Mouse (Mus musculus) kidney, postnatal 0 days (tissue): ENCODE measurements around the gene Selenoh. TPM values are rescaled to one million over a fixed set of nuclear protein-coding genes. Genes with fewer than 3 reads are reported as not detected.
A peak's percentile ranks its signal among the peaks of the same experiment; 100 is the strongest.

Experiments used
- ATAC-seq: fragments of 200-750 bp; cut with Nextera tagmentation; replicated peaks from 2 replicates; pipeline ENCODE4 v1.8.0; 2017; ENCODE audit warnings: low read depth, moderate number of reproducible peaks, moderate TSS enrichment, moderate library complexity; ENCODE audit not compliant: low FRiP score
- DNase-seq: peaks from one replicate; pipeline ENCODE4 v3.0.0-alpha.2; 2016; ENCODE audit warnings: low spot score
- H3K27ac ChIP-seq: fragments of 300-500 bp; sonication (generic); 2 replicates; pipeline ENCODE4 v1.5.1; 2014; ENCODE audit warnings: mild to moderate bottlenecking
- H3K27me3 ChIP-seq: fragments of 300-500 bp; sonication (generic); 2 replicates; pipeline ENCODE4 v1.6.1; 2014; ENCODE audit warnings: low read length, mixed read lengths; ENCODE audit not compliant: insufficient read depth
- H3K36me3 ChIP-seq: fragments of 300-500 bp; sonication (generic); 2 replicates; pipeline ENCODE4 v1.6.1; 2014; ENCODE audit warnings: low read length, mixed read lengths; ENCODE audit not compliant: insufficient read depth
- H3K4me1 ChIP-seq: fragments of 300-500 bp; sonication (generic); replicated peaks from 2 replicates; pipeline ENCODE4 v1.6.1; 2014; ENCODE audit warnings: antibody characterized with exemption, low read length, mixed read lengths; ENCODE audit not compliant: insufficient read depth
- H3K4me2 ChIP-seq: fragments of 300-500 bp; sonication (generic); 2 replicates; pipeline ENCODE4 v1.6.1; 2014; ENCODE audit warnings: mild to moderate bottlenecking, low read length, moderate library complexity, mixed read lengths
- H3K4me3 ChIP-seq: fragments of 300-500 bp; sonication (generic); replicated peaks from 2 replicates; pipeline ENCODE4 v1.5.1; 2014; ENCODE audit warnings: low read depth, low read length
- H3K9ac ChIP-seq: fragments of 300-500 bp; sonication (generic); 2 replicates; pipeline ENCODE4 v1.6.1; 2014; ENCODE audit warnings: low read depth, low read length
- H3K9me3 ChIP-seq: fragments of 300-500 bp; sonication (generic); replicated peaks from 2 replicates; pipeline ENCODE4 v1.6.1; 2016; ENCODE audit warnings: low read length, inconsistent platforms, mixed read lengths
- CTCF ChIP-seq: IDR thresholded peaks from 2 replicates; pipeline ENCODE4 v1.5.1; 2016; ENCODE audit warnings: antibody characterized with exemption, low read depth, mild to moderate bottlenecking, moderate library complexity
- WGBS: fragments of 180-500 bp; shearing (Covaris S2); extraction: QIAGEN DNeasy Blood & Tissue Kit; methylation state at CpG from one replicate; pipeline ENCODE4 v1.1.7; 2014; 5-methylcytosine and 5-hydroxymethylcytosine counted together
- polyA plus RNA-seq: library from polyadenylated mRNA; unstranded; fragments of >200 nt; fragmentation: Nextera tagmentation; extraction: Ambion mirVana; gene quantifications from 2 replicates; pipeline ENCODE4 v1.2.1, GENCODE M21; 2015

Selenoh gene
- polyA plus RNA-seq, 1 experiment from 2014 or later: 244 TPM

- H3K4me1 ChIP-seq: peaks cover 72% of the 10 kb centered on the region
- H3K36me3 ChIP-seq: no peaks in the 10 kb centered on the region
- H3K27me3 ChIP-seq: no peaks in the 10 kb centered on the region
- WGBS: 0% methylated on average over 2 of the region's 2 CpGs
- H3K4me3 ChIP-seq: no peak overlapping the region
- TF ChIP-seq CTCF: no peak
- H3K4me2 ChIP-seq: peak overlapping the region; percentile 48
- H3K9ac ChIP-seq: no peak overlapping the region
- no peaks in the 10 kb centered on the region for H3K9me3 ChIP-seq
- ATAC-seq: peak; percentile 93
- DNase-seq: peak; percentile 99
- peak overlapping the region; percentile 96 for H3K27ac ChIP-seq
Measured at GRCm38 (mm10) chr2:84635611-84636010, 35.0 kb downstream of the Selenoh start.

- 25% methylated on average over 4 of the region's 4 CpGs for WGBS
- no peak overlapping the region for H3K4me3 ChIP-seq
- DNase-seq: peak; percentile 38
Measured at GRCm38 (mm10) chr2:84634934-84635482, 35.6 kb downstream of the Selenoh start.

GRCm38 (mm10) chr2:84634006-84634405 lies 36.6 kb downstream of the Selenoh start:
- peak overlapping the region; percentile 1; the same call in 1 of the 2 replicates for H3K4me2 ChIP-seq
- H3K27me3 ChIP-seq: no peaks in the 10 kb centered on the region
- H3K9me3 ChIP-seq: no peaks in the 10 kb centered on the region
- H3K9ac ChIP-seq: no peak overlapping the region
- WGBS: 53% methylated on average over 4 of the region's 4 CpGs
- no peak for ATAC-seq
- no peak overlapping the region for H3K4me3 ChIP-seq
- peaks cover 66% of the 10 kb centered on the region for H3K4me1 ChIP-seq
- H3K27ac ChIP-seq: peak overlapping the region; percentile 96; the same call in 1 of the 2 replicates
- no peak for DNase-seq
- H3K36me3 ChIP-seq: 0 out of 2 replicates have a peak, but pooled peaks cover 2% of the 10 kb centered on the region
- TF ChIP-seq CTCF: no peak

More at GRCm38 (mm10) chr2:84634934-84635482, 35.6 kb downstream of the Selenoh start:
- Histone ChIP-seq H3K4me1 (peaks cover 71% of the 10 kb centered on the region), H3K27me3 (no peaks in the 10 kb centered on the region), H3K27ac (peak overlapping the region; percentile 96), H3K36me3 (no peaks in the 10 kb centered on the region), H3K9me3 (no peaks in the 10 kb centered on the region), H3K4me2 (peak overlapping the region; percentile 48), H3K9ac (peak overlapping the region; percentile 35; the same call in 1 of the 2 replicates)
- no peak for ATAC-seq
- TF ChIP-seq CTCF: 0 out of 2 replicates have a peak, but pooled peaks have one; percentile 8

GRCm38 (mm10) chr2:84632999-84633398 lies 37.6 kb downstream of the Selenoh start:
- Histone ChIP-seq H3K4me2 (peak overlapping the region; percentile 41), H3K9me3 (no peaks in the 10 kb centered on the region), H3K27me3 (no peaks in the 10 kb centered on the region), H3K36me3 (0 out of 2 replicates have a peak, but pooled peaks cover 3% of the 10 kb centered on the region), H3K4me3 (0 out of 2 replicates have a peak overlapping the region, but pooled peaks have one; percentile 4), H3K9ac (no peak overlapping the region), H3K27ac (peak overlapping the region; percentile 78), H3K4me1 (peaks cover 56% of the 10 kb centered on the region)
- DNase-seq (peak; percentile 53), ATAC-seq (no peak)
- no peak for TF ChIP-seq CTCF
- WGBS: 0% methylated on average over 3 of the region's 3 CpGs

- ATAC-seq (no peak), DNase-seq (no peak)
- 87% methylated on average over 1 of the region's 1 CpGs for WGBS
- Histone ChIP-seq H3K4me1 (peaks cover 53% of the 10 kb centered on the region), H3K27ac (peak overlapping the region; percentile 50; the same call in 1 of the 2 replicates), H3K9ac (no peak overlapping the region), H3K36me3 (0 out of 2 replicates have a peak, but pooled peaks cover 3% of the 10 kb centered on the region), H3K27me3 (no peaks in the 10 kb centered on the region), H3K9me3 (no peaks in the 10 kb centered on the region), H3K4me2 (no peak overlapping the region), H3K4me3 (no peak overlapping the region)
- TF ChIP-seq CTCF: no peak
Measured at GRCm38 (mm10) chr2:84632001-84632400, 38.6 kb downstream of the Selenoh start.

GRCm38 (mm10) chr2:84627036-84627435 lies 43.5 kb downstream of the Selenoh start:
- WGBS: 27% methylated on average over 3 of the region's 3 CpGs
- Histone ChIP-seq H3K27ac (peak overlapping the region; percentile 14; the same call in 1 of the 2 replicates), H3K9me3 (no peaks in the 10 kb centered on the region), H3K4me3 (no peak overlapping the region), H3K36me3 (peaks cover 7% of the 10 kb centered on the region; the same call in 1 of the 2 replicates), H3K9ac (no peak overlapping the region), H3K27me3 (no peaks in the 10 kb centered on the region), H3K4me2 (no peak overlapping the region), H3K4me1 (peaks cover 28% of the 10 kb centered on the region)
- ATAC-seq (peak; percentile 58), DNase-seq (peak; percentile 28)
- no peak for TF ChIP-seq CTCF
